Mouse (Mus musculus) liver, embryonic 16.5 days (tissue): ENCODE data around the gene Ccdc157. TPM values are rescaled to one million over a fixed set of nuclear protein-coding genes. Genes with fewer than 3 reads are reported as not detected.
A peak's percentile ranks its signal among the peaks of the same experiment; 100 is the strongest.
"Not testable (repeated sequence)": the region's sequence is repeated elsewhere in the genome, so short reads cannot be mapped to it uniquely, and the experiment has no call there.

Experiments used
- ATAC-seq: fragments of 200-750 bp; cut with Nextera tagmentation; 2 replicates; pipeline ENCODE4 v1.8.0; 2017; ENCODE audit warnings: low read depth, mild to moderate bottlenecking, moderate number of reproducible peaks, moderate library complexity
- H3K27ac ChIP-seq: fragments of 300-500 bp; sonication (generic); 2 replicates; pipeline ENCODE4 v1.5.1; 2014; ENCODE audit warnings: mild to moderate bottlenecking, low read length
- H3K27me3 ChIP-seq: fragments of 300-500 bp; sonication (generic); 2 replicates; pipeline ENCODE4 v1.6.1; 2014; ENCODE audit warnings: low read depth, low read length, mixed read lengths; ENCODE audit not compliant: control insufficient read depth, insufficient read depth
- H3K36me3 ChIP-seq: fragments of 300-500 bp; sonication (generic); 2 replicates; pipeline ENCODE4 v1.6.1; 2014; ENCODE audit warnings: mild to moderate bottlenecking; ENCODE audit not compliant: control insufficient read depth, insufficient read depth
- H3K4me1 ChIP-seq: fragments of 300-500 bp; sonication (generic); 2 replicates; pipeline ENCODE4 v1.6.1; 2014; ENCODE audit warnings: low read depth, low read length, mixed read lengths; ENCODE audit not compliant: control insufficient read depth
- H3K4me2 ChIP-seq: fragments of 300-500 bp; sonication (generic); 2 replicates; pipeline ENCODE4 v1.6.1; 2014; ENCODE audit warnings: low read depth, low read length, mixed read lengths
- H3K4me3 ChIP-seq: fragments of 300-500 bp; sonication (generic); 2 replicates; pipeline ENCODE4 v1.5.1; 2014; ENCODE audit warnings: low read depth, mild to moderate bottlenecking, low read length
- H3K9ac ChIP-seq: fragments of 300-500 bp; sonication (generic); 2 replicates; pipeline ENCODE4 v1.6.1; 2014; ENCODE audit warnings: low read depth, low read length
- H3K9me3 ChIP-seq: fragments of 300-500 bp; sonication (generic); replicated peaks from 2 replicates; pipeline ENCODE4 v1.6.1; 2016; ENCODE audit warnings: low read length; ENCODE audit not compliant: control insufficient read depth
- WGBS: fragments of 180-500 bp; shearing (Covaris S2); extraction: QIAGEN DNeasy Blood & Tissue Kit; methylation state at CpG from one replicate; pipeline ENCODE4 v1.1.7; 2014; ENCODE audit not compliant: insufficient replicate concordance; 5-methylcytosine and 5-hydroxymethylcytosine counted together
- polyA plus RNA-seq: library from polyadenylated mRNA; unstranded; fragments of >200 nt; fragmentation: Nextera tagmentation; extraction: Ambion mirVana; gene quantifications from 2 replicates; pipeline ENCODE4 v1.2.1, GENCODE M21; 2015

The Ccdc157 gene
- polyA plus RNA-seq, 1 experiment from 2014 or later, result 0.79 TPM

DNA sequence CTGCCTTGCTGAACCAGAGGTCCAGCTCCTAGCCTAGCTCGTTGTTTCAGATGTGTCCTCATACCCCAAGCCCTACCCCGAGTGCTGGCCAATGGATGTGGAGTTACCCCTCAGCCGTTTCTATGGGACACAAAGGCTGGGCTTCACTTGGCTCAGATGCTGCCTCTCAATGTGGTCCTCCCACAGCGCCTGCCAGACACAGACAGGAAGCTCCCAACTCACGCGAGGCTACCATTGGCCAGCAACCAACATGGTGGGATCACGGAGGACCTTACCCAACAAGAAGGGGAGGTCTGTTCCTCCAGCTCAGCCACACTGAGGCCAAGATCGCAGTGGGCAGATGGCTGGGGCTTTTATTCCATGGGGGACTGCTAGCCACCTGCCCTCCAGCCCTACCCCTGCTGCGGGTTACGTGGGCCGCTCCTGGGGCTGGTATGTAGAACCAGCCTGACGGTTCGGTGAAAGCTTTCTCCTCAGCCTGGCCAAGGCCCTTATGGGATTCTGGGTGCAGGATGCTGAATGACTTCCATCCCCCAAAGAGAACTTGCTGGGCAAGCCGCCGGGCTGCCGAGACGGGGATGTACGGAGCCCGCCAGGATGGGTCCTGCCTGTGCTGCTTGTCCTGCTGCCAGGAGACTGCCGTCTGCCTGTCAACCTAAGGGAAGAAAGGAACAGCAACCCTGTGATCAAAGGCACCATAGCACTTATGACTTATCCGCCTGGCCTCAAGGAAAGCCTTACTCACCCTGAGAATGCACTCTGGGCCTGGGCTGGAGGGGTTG lies 16.6 kb downstream of the Ccdc157 start:
- Histone ChIP-seq H3K4me3 (no peak overlapping the region), H3K4me1 (no peaks in the 10 kb centered on the region), H3K9ac (no peak overlapping the region), H3K27me3 (no peaks in the 10 kb centered on the region), H3K36me3 (0 out of 2 replicates have a peak, but pooled peaks cover 2% of the 10 kb centered on the region), H3K9me3 (no peaks in the 10 kb centered on the region), H3K4me2 (no peak overlapping the region), H3K27ac (no peak overlapping the region)
- no peak for ATAC-seq
- 80% methylated on average over 21 of the region's 21 CpGs for WGBS

DNA sequence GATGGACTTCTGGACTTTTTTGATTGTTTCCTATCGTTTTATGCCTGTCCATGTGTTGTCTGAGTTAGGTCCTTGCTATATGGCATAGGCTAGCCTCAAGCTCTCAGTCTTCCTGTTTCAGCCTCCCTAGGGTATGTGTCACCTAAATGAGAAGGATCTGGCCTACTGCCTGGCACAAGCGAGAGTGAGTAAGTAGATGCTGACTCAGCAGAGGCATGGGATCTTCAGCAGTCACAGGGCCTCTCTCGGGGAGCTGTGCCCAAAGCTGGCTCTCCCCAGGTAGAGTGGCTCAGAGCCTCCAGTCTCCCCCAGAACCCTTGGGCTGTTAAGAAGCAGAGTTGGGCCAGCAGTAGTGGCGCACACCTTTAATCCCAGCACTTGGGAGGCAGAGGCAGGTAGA lies 17.7 kb downstream of the Ccdc157 start:
- Histone ChIP-seq H3K4me3 (no peak overlapping the region), H3K27me3 (no peaks in the 10 kb centered on the region), H3K4me1 (no peaks in the 10 kb centered on the region), H3K27ac (no peak overlapping the region), H3K9ac (no peak overlapping the region), H3K9me3 (no peaks in the 10 kb centered on the region), H3K4me2 (no peak overlapping the region), H3K36me3 (0 out of 2 replicates have a peak, but pooled peaks cover 2% of the 10 kb centered on the region)
- 69% methylated on average over 4 of the region's 4 CpGs for WGBS
- no peak for ATAC-seq

- Histone ChIP-seq H3K4me3 (no peak overlapping the region), H3K4me2 (no peak overlapping the region), H3K27ac (no peak overlapping the region), H3K36me3 (0 out of 2 replicates have a peak, but pooled peaks cover 2% of the 10 kb centered on the region), H3K9me3 (no peaks in the 10 kb centered on the region), H3K9ac (no peak overlapping the region), H3K27me3 (no peaks in the 10 kb centered on the region), H3K4me1 (no peaks in the 10 kb centered on the region)
- ATAC-seq, result no peak
Measured at GRCm38 (mm10) chr11:4141505-4141904, 18.6 kb downstream of the Ccdc157 start.

- Histone ChIP-seq H3K4me1 (peaks cover 11% of the 10 kb centered on the region), H3K4me2 (no peak overlapping the region), H3K36me3 (0 out of 2 replicates have a peak, but pooled peaks cover 2% of the 10 kb centered on the region), H3K4me3 (no peak overlapping the region), H3K9ac (no peak overlapping the region), H3K27ac (no peak overlapping the region), H3K9me3 (no peaks in the 10 kb centered on the region), H3K27me3 (no peaks in the 10 kb centered on the region)
- no peak for ATAC-seq
- 67% methylated on average over 2 of the region's 2 CpGs for WGBS
Measured at GRCm38 (mm10) chr11:4138964-4139363, 21.1 kb downstream of the Ccdc157 start.

DNA sequence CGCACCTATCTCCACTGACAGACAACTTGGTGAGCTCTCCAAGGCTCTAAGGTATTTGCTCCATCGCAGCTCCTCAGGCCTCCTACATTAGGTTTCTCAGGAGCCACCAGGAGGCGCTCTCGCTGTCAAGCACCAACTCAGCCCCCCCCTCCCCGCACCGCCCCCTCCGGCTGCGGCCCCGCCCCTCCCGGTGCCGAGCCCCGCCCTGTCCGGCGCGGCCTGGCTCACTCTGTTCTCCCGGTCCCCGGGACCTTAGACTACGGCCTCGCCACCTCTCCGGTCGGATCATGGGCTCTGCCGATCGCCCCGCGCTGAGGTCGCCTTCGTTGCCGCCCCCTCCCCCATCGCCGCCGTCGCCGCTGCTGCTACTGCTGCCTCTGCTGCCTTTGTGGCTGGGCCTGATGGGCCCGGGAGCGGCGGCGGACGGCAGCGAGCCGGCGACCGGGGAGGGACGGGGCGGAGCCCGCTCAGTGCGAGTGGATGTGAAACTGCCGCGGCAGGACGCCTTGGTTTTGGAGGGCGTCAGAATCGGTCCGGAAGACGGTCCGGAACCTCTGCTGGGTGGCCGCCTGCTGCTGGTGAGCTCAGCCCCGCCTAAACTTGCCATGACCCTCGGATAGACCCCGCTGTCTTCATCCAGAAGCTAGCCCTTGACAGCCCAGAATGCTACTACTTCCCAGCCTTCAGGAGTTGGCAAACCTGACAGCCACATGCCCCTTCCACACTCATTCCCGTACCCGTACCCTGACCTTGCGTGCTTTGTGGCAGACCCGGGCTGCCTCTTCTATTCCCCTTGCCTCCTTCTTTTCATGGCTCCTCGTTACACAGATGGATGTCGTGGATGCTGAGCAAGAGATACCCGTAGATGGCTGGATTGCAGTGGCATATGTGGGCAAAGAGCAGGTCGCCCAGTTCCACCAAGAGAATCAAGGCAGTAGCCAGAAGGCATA lies 24.8 kb downstream of the Ccdc157 start, which contains the start of gene Rnf215:
Gene Rnf215, plus strand, starts transcription at position 217 of the 950 bp plus-strand sequence.
- ATAC-seq, result peak; percentile 96
- H3K9me3 ChIP-seq, result no peaks in the 10 kb centered on the region
- H3K27me3 ChIP-seq, result no peaks in the 10 kb centered on the region
- H3K4me2 ChIP-seq, result peak within 1 kb of the TSS; percentile 92
- peak within 1 kb of the TSS; percentile 89 for H3K4me3 ChIP-seq
- H3K27ac ChIP-seq, result peak within 1 kb of the TSS; percentile 82
- H3K9ac ChIP-seq, result peak within 1 kb of the TSS; percentile 92
- WGBS, result 3% methylated on average over 65 of the region's 66 CpGs
- no peaks in the 10 kb centered on the region for H3K36me3 ChIP-seq
- peaks cover 11% of the 10 kb centered on the region for H3K4me1 ChIP-seq

DNA sequence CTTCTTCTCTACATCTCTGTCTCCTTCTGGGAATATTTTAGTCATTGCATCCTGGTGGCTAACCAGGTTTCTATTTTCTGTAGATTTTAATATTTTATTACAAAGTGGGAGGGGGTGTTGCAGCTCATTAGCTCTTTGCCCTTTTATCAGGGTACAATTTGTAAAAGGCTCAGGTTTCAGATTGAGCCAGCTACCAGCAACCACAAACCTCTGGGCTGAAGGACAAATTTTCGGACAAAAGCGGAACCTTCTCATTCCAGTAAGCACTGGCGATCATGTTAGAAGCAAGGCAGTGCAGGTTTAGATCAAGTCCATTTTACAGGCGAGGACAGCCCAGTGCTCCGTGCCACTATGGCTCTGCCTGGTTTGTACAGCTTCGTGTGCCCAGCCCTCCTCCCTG lies 25.7 kb downstream of the Ccdc157 start:
- no peaks in the 10 kb centered on the region for H3K27me3 ChIP-seq
- H3K4me2 ChIP-seq, result peak overlapping the region; percentile 92
- peaks cover 11% of the 10 kb centered on the region for H3K4me1 ChIP-seq
- no peak overlapping the region for H3K27ac ChIP-seq
- no peak for ATAC-seq
- peak overlapping the region; percentile 89 for H3K4me3 ChIP-seq
- no peaks in the 10 kb centered on the region for H3K9me3 ChIP-seq
- H3K9ac ChIP-seq, result no peak overlapping the region
- H3K36me3 ChIP-seq, result no peaks in the 10 kb centered on the region
- WGBS, result 46% methylated on average over 6 of the region's 6 CpGs

- no peak for ATAC-seq
- H3K4me2 ChIP-seq, result no peak overlapping the region
- 48% methylated on average over 3 of the region's 3 CpGs for WGBS
- H3K27ac ChIP-seq, result no peak overlapping the region
- peaks cover 11% of the 10 kb centered on the region for H3K4me1 ChIP-seq
- H3K36me3 ChIP-seq, result no peaks in the 10 kb centered on the region
- no peak overlapping the region for H3K9ac ChIP-seq
- H3K4me3 ChIP-seq, result no peak overlapping the region
- H3K9me3 ChIP-seq, result no peaks in the 10 kb centered on the region
- H3K27me3 ChIP-seq, result no peaks in the 10 kb centered on the region
Measured at GRCm38 (mm10) chr11:4133450-4133849, 26.6 kb downstream of the Ccdc157 start.

DNA sequence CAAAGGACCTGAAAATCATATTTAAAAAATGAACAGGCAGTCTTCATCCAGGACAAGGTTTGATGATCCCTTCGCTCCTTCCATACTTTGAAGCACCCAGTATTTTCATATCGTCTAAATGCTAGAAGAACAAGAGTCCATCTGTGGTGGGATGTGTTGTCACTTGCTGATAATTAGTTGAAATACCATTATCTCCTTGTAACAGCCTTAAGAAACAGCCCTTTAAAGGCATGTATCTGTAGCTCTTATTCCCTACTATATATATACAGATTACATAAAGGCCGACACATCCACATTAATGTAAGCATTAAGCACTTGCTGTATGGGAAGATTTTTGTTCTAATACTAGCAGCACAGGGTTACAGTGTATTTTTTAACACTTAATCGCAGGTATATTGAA lies 31.6 kb downstream of the Ccdc157 start:
- not testable (repeated sequence) for H3K4me1 ChIP-seq, H3K36me3 ChIP-seq, H3K4me3 ChIP-seq, H3K9ac ChIP-seq, H3K9me3 ChIP-seq, H3K27ac ChIP-seq, H3K27me3 ChIP-seq, H3K4me2 ChIP-seq
- WGBS, result 37% methylated on average over 4 of the region's 4 CpGs
- ATAC-seq, result peak; percentile 72

GRCm38 (mm10) chr11:4127059-4127458 lies 33.0 kb downstream of the Ccdc157 start:
- H3K9me3 ChIP-seq, result no peaks in the 10 kb centered on the region
- no peaks in the 10 kb centered on the region for H3K27me3 ChIP-seq
- no peak overlapping the region for H3K27ac ChIP-seq
- WGBS, result 80% methylated on average over 1 of the region's 1 CpGs
- ATAC-seq, result no peak
- no peak overlapping the region for H3K9ac ChIP-seq
- peaks cover 5% of the 10 kb centered on the region for H3K4me1 ChIP-seq
- H3K36me3 ChIP-seq, result no peaks in the 10 kb centered on the region
- no peak overlapping the region for H3K4me3 ChIP-seq
- no peak overlapping the region for H3K4me2 ChIP-seq
